Mouse (Mus musculus): Measurements from ENCODE around the gene Rbm19.

Gene Rbm19

DNA sequence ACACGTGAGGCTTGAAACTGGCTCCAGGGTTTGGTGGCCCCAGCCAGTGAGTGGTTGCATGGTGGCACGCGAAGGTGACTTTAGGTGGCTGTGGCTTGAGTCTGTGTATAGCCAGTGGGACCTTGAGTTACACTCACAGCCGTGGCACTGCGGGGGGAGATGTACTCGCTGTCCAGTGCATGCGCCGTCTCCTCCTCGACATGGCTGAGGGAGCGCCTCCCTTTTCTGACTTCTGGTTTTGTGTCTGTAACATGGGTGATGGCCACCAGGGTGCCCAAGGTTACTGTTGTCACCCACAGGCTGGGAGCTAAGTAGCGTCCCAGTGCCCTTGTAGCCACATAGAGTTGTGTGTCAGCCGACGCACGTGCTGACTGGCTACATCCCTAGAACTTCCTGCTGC lies 19.1 kb downstream of the Rbm19 start:
- no peak for DNase-seq (ENCODE audit: low spot score in 2 of 2)

DNA sequence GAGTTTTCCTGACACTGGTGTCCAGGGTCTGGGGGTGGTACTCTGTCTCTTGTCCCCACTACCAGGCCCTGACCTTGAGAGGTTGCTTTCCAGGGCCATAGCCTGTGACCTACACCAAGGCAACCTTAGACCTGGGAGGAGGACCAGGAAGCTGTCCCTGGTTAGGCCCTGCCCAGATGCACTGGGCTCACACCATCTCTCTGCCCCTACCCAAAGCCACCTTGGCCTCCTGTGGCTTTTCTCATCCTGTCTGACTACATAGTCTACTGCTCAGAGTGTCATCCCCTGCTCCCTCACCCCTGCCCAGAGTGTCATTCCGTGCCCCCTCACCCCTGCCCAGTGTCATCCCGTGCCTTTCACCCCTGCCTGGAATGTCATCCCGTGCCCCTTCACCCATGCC lies 19.6 kb downstream of the Rbm19 start:
- no peak for DNase-seq (ENCODE audit: low spot score in 2 of 2)

DNA sequence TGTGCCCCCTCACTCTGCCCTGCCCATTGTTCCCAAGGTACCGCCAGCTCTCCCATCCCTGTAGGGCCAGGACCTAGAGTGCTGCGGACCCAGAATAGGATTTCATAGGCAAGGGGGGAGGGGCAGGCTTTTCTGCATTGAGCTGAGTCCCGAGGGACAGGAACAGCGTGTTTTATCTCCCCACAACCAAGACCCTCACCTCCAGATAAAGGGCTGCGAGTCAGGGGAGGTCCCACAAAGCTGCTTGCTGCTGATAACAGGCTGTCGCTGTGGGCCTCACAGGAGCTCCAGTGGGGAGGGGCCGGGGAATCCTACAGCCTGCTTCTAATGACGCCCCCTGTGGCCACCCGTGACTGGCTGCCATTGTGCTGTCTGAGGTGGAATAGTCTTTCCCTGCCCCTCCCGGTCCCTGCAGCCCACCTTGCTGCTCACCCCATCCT lies 20.0 kb downstream of the Rbm19 start:
- DNase-seq (ENCODE audit: low spot score in 2 of 2), result no peak

DNA sequence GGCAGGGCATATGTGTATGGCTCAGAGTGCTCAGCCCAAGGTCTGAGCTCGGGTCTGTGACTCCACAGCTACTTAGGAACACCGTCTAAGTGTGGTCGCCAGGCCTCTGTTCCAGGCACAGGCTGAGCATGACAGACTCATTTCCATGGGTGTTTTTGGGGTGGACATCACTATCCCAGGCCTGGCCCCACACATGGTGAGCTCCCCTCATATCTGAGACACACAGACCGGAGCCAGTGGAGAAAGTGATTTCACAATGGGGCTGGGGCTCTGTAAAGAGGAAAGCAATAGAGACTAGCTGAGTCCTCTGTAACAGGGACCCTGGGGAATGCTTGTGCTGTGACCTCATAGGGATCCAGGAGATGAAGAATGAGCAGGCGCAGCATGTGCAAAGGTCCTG lies 20.8 kb downstream of the Rbm19 start:
- no peak for DNase-seq (ENCODE audit: low spot score in 2 of 2)

DNA sequence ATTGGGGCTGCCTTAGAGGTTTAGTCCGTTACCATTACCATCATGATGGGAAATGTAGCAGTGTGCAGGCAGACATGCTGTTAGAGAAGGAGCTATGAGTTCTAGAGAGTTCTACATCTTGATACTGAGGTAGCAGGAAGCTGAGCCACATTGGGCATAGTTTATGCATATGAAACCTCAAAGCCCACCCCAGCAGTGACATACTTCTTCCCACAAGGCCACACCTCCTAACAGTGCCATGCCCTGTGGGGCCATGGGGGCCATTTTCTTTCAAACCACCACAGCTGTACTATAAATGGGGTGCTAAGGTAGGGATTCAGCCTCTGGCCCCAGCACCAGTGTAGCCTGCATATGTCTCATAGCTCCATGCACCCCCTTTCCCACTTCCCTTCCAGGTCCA lies 21.6 kb downstream of the Rbm19 start:
- DNase-seq (ENCODE audit: low spot score in 2 of 2), result no peak

DNA sequence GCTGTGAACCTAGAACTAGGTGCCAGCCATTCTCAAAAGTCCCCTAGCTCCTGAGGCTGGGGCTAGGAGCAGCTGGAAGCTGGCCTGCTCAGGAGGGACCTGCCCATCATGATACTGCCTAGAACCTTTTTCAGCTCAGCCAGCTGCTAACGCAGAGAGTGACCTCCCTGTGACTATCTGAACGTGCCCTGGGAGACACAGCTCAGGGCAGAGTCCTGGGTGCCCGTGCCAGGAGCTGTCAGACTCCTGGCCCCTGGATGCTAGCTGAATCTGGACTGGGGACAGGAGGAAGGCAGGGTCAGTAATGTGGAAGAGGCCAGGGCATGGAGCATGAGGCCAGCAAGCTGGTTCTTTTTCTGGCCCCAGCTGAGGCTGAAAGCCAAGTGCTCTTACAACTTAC lies 22.1 kb downstream of the Rbm19 start:
- no peak for DNase-seq (ENCODE audit: low spot score in 2 of 2)

DNA sequence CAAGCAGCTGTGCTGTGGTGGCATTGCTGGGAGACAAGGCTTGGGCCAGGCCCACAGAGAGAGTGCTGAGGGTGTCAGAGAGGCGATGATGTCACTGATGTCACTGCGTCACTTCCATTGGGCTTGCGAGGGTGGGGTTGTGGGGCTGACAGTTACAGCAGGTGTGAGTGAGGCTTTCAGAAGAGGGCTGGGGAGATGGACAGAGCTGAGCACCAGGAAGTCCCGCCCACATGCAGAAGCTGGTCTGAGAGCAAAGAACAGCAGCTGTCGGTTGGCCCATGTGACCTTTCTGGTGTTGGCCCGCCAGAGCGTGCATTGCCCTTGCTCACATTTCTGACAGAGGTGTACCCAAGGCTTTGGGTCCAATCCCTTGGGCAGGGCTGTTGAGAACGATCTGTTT lies 23.0 kb downstream of the Rbm19 start:
- no peak for DNase-seq (ENCODE audit: low spot score in 2 of 2)

DNA sequence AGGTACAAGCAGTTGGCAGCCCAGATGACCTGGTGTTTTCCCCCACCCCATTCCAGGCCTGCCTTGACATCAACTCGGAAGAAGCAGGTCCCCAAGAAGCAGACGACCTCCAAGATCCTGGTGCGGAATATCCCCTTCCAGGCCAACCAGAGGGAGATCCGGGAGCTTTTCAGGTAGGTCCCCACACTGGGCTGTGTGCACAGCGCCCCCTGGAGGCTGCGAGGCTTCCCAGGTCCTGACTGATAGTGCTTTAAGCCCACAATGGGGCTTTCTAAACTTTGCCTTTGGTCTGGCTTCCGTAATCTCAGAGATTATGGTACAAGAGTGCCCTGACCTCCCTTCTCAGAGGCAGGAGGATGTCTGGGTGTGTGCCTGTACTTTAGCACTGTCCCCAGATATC lies 27.7 kb downstream of the Rbm19 start:
- no peak for DNase-seq (ENCODE audit: low spot score in 2 of 2)

GRCm38 (mm10) chr5:120145371-120146050 lies 29.2 kb downstream of the Rbm19 start:
- no peak for DNase-seq (ENCODE audit: low spot score in 2 of 2)

- peak in 1 of 2 experiments; percentile 26 for DNase-seq (ENCODE audit: low spot score in 2 of 2)
Measured at GRCm38 (mm10) chr5:120146051-120146385, 29.8 kb downstream of the Rbm19 start.

GRCm38 (mm10) chr5:120146909-120147308 lies 30.6 kb downstream of the Rbm19 start:
- no peak for DNase-seq (ENCODE audit: low spot score in 2 of 2)

DNA sequence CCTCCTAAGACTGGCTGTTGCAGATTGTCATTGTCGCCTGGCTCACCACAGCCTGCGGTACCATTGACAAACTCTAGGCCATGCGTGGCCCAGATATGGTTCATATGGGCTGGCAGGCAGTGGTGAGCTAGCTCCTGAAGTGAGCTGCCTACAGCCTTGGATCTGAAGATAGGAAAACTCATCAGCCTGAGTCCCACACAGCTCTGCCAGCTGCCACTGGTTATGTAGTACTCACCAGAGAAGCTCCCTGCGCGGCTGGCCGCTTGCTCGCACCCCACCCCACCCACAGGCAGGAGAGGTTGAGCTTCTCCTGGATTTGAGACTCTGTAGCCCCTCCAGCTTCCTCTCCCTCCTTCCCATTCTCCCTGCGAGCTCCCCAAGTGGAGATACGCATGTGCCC lies 32.0 kb downstream of the Rbm19 start:
- DNase-seq (ENCODE audit: low spot score in 2 of 2), result no peak

DNA sequence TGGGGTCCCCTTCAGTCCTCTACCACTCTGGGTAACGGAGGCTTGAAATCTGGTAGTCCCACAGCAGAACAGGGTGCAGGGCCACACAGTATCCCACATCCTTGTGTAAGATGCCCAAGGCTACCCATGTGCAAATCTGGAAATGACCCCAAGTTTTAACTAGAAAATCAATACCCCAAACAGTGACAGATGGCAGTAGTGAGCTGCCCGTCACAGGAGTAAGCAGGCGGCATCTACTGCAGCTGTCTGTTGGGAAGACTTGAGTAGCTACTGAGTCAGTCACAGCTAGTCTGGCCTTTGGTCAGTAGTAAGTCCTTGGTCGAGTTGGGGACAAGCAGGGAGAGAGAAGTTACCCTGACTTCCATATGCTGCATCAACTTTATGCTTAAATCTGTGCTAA lies 34.9 kb downstream of the Rbm19 start:
- DNase-seq (ENCODE audit: low spot score in 2 of 2), result no peak

DNA sequence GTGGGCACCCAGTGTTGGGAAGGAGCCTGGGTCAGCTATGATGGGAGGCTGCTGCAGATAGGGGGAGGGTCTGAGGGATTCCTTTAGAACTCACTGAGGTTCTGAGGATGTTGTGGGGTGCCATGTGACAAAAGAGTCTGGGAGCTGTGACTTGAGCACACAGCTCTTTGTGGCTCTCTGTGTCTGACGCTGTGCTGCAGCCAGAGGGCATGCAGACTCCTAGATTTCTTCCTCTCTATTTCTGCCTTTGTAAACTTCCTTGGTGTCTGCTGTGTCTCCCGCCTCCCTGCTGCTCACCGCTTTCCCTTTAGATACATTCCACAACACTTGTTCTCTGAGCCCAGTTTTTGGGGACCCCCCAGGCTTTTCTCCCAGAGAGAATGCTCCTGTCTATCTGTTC lies 36.9 kb downstream of the Rbm19 start:
- DNase-seq (ENCODE audit: low spot score in 2 of 2), result no peak

DNA sequence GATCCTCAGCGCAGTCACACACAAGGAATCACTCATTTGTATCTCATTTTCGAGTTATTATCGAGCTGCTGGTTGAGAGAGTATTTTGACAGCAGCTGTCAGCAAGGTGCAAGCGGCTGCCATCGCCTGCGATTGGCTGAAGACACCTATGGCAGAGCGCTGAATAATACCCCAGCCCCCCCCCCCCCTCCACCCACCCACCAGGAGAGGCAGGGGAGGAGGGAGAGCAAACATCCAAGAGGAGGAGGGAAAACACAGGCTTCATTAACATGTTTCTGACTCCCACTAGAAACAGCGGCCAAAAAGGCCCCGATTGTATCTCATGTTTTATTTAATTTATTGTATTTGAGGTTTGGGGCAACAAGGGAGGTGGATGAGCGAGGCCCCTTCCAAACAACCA lies 39.4 kb downstream of the Rbm19 start:
- DNase-seq (ENCODE audit: low spot score in 2 of 2), result no peak

DNA sequence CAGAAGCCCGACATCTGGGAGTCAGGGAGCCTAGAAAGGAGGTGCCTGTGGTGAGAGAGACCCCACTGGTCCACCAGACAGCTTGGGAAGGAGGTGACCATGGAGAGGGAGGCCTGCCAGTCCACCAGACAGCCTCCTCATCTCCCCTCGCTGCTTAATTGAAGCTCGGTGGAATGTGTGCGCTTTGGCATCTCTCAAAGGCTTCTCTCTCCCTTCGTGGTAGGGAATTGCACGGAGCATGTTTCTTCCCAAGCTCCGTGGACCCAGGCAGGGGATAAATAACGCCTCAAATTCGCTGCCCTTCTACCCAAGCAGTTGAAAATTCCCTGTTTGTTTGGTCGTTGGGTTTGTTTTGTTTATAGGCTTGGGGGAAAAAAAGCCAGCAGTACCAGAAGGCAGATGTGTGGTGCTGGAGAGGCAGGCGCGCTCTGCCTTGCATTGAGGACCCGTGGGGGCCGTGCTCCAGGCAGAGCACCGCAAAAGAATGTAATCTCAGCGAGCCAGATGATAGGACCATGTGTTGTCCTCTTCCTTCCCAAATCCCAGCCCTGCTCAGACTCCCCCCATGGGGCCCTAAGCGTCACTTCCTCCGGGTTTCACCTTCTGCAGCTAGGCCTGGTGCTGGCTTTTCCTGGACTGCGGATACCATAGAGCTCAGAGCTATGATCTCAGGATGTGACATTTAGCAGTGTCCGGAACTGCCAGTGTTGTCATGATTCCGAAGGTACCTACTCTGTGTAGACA lies 40.1 kb downstream of the Rbm19 start:
- DNase-seq (ENCODE audit: low spot score in 2 of 2), result no peak

DNA sequence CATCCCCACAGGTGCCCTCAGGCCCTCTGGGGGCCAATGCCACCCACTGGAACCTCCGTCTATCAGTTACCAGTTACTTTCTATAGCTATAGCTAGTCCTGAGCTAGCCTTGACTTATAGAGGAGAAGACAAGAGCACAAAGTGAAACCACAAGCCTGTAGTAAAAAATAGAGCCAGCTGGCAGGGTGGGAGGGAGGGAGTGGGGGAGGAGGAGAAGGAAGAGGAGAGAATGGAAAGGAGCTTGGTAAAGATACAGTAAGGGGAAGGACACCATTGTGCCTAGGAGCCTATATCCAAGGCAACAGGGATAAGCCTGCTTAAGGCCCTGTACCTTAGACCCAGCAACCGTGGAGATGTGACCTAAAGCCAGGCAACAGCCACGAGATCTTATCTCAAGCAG lies 40.9 kb downstream of the Rbm19 start:
- DNase-seq (ENCODE audit: low spot score in 2 of 2), result no peak

GRCm38 (mm10) chr5:120158476-120158875 lies 42.2 kb downstream of the Rbm19 start:
- DNase-seq (ENCODE audit: low spot score in 2 of 2), result no peak

DNA sequence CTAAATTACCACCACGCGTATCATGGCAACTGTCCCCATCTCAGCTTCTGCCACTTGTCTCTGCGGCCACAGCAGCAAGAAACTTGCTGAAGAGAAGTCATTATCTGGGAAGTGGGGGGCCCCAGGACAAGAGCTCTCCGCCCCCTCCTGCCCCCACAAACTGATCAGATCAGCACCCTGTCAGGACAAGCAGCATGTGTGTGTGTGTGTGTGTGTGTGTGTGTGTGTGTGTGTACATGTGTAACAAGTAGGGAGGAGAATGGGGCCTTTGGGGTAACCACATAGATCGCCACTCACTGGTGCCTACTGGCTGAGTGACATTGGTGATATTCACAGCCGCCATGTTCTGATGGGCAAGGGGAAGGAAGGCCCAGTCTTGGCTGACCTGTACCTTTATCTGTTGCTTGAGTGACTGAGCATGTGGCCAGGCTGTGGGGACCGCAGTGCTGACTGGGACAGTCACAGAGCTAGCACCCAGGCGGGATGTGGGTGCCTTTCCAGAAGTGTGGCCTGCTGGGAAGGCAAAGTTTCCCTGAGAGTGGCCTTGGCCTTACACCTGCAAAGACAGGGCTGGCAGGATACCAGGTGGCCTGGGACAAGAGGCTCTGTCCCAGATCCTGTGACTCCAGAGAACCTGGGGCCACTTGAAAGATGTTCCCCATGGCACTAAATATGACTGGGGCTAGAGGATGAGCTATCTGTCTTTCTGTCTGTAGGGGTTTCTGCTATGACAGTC lies 44.8 kb downstream of the Rbm19 start:
- DNase-seq (ENCODE audit: low spot score in 2 of 2), result no peak

- no peak for DNase-seq (ENCODE audit: low spot score in 2 of 2)
Measured at GRCm38 (mm10) chr5:120162689-120163088, 46.4 kb downstream of the Rbm19 start.

DNA sequence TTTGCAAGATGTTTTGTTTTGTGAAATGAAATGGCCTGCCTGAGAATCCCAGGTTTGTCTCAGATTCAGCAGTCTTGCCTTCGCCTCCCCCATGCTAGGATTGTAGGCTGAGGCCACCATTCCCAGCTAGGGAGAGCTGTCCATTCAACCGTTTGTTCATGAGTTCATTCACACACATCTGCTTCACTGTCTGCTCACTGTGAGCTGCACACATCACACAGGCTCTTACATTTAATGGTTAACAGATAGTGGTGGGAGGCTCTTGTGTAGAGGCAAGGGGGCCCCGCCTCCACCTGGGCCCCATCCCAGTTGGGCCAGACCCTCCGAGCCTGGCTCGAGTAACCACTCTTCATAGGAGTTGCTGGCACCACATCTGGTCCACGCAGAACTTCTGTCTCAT lies 47.2 kb downstream of the Rbm19 start:
- DNase-seq (ENCODE audit: low spot score in 2 of 2), result no peak

GRCm38 (mm10) chr5:120164450-120164849 lies 48.2 kb downstream of the Rbm19 start:
- no peak for DNase-seq (ENCODE audit: low spot score in 2 of 2)

Data from urinary bladder, postnatal 4 days (tissue).